Mouse (Mus musculus): ENCODE data around the gene Pik3r5.

Pik3r5 gene

DNA sequence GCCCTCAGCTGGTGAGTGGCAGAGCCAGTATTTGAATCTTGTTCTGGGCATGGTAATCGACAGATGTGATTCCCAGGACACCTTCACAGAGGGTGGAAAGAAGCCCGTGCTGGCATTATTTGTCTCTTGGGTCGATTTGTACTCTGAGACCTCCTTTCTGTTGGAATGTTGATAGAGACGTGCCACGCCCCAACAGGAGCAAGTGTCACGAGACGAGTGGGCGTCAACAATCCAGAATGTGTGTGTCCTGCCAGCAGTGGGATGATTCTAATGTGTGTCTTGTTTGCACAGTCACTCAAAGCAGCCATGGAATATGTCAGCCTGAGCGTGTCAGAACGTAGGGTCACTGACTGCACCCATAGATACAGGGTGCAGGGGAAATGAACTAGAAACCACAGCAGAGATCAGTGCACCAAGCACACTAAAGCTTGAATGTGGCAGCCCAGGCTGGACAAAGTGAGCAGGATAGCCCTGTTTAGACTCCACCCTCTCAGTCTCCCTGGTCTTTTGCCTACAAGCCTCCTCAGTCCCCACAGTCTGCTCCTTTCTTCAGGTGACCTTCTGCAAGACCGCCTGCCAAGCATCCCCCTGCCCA is 100.1 kb downstream of the Pik3r5 start:
- DNase-seq = no peak

DNA sequence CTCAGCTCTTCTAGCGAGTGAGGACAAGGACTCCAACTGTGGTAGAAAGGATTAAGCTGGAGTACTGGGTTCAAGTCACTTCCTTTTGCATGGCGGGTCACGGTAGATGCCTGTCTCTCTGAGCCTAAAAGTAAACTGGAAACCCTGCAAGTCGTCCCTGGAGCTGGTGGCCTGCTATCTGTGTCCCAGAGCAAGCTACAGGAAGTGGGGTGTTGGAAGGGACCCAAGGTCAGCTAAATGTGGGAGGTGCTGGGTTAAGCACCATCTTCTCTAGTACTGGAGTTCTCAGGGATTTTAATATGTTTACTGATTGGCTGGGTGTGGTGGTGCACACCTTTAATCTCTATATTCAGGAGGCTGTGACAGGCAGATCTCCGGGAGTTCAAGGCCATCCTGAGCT is 100.9 kb downstream of the Pik3r5 start:
- no peak for DNase-seq

DNA sequence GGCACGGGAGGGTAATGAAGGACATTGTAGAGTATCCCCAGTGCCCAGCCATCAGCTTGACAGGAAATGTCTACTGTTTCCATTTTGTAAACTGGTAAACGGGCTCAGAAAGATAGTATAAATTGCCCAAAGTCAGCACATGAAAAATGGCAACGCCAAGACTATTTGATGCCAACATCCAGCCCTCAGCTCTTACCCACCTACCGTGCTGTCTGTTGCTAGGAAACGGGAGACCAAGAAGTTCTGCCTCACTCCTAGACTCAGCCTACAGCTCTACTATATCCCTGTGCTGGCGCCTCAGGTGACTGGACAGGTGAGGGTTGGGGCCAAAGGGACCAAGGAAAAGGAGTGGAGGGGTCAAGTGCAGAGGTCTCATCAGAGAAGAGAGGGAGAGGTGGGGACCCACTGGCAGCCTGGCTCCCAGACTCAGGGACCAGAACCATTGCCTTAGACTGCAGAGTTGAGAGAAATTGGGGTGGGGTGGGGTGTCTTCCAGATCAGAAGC is 102.1 kb downstream of the Pik3r5 start:
- DNase-seq = no peak

DNA sequence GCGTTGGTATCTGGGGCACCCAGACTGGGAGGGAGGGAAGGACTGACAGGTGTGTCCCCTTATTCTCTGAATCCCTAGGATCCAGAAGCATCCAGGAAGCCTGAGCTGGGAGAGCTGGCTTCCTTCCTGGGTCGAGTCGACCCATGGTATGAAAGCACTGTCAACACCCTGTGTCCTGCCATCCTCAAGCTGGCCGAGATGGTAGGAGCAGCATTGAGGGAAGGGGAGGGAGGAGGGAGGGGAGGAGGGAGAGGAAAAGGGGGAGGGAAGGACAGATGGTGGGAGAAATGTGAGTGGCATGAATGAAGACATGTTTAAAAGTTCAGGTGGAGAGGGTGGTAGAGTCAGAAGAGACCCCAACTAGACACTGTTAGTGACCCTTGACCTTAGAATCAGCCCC is 104.1 kb downstream of the Pik3r5 start:
- no peak for DNase-seq

DNA sequence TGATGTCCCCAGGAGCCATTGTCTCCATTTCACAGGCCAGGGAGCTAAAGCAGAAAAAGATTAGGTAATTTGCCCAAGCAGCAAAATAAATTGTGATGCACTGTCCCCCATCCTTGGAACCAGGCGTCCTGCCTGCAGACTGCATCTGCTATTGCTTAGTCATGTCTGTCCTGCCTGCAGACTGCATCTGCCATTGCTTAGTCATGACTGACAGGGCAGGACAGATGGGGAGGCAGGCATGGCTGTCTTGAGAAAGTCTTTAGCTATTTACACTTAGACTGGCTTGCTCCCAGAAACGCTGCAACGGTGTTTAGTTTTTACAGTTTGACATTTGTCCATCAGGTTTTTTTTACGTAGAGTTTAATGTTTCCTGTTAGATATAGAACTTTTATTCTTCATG is 104.5 kb downstream of the Pik3r5 start:
- no peak for DNase-seq

DNA sequence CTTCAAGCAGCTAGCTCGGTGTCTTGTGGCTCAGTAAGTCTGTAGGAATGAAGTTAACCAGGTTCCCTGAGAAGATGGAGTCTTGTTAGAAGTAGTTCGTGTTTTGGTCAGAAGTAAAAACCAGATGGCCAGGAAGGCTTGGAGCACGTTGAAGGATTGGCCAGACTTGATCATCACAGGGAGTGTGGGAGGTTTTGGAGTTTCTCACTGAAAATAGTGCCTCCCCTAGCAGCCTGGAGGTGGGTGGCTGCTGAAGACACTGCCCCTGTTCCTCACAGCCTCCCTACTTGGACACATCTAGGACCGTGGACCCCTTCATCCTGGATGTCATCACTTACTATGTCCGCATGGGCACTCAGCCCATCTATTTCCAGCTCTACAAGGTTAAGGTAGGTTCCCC is 107.7 kb downstream of the Pik3r5 start:
- DNase-seq = no peak

DNA sequence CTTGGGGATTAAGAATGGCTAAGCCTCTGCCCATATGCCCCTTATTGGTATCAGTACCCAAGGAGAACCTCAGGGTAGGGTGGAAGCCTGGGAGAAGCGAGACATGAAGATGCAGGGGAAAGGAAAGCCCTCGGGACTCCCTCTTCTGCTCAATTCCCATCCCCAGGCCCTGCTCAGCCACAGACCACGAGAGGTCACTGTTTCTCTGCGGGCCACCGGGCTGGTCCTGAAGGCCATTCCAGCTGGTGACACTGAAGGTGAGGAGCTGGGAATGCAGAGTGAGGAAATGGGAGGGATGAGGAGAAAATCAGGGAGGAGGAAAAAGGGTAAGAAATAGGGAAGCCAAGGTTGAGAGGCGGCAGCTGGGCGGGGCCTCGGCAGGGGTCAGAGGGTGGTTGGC is 112.6 kb downstream of the Pik3r5 start:
- DNase-seq = peak; percentile 24 to 43

DNA sequence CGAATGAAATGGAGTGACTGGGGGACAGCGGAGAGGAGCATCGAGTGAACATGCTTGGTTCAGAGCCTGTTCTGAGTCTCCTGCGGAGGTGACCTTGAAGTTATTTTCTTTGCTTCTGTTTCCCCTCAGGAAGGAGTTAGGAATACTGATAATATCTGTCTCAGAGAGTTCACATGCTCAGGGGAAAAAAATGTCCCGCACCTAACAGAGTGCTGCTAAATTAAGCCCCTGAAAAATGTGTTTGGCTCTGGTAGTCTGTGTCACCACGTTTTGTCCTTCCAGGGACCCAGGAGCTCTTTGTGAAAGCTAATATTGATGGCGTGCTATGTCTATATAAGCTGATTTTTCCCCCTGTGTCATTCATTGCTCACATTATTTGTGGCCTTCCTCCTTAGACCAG is 113.3 kb downstream of the Pik3r5 start:
- no peak for DNase-seq

DNA sequence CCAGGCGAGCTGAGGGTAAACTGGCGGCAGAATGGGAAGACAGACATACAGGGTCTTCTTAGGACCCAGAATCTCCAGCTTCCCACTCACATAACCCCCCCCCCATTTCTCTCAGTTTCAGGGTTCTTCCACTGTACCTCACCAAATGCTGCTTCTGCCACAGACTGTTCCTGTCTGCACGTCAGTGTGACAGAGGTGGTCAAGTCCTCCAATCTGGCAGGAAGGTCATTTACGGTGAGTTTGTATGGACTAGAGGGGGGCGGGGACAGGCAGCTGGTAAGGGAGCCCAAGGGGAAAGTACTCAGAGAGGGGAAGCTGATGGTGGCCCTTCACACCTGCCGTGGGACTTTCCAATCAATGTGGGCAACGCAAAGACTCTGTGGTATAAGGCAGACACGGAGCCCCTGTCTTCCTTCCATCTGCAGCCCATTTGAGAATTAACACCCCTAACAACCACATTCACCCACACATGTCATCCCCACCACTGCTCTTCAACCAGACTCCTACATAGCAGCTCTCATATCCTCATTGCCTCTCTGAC is 113.8 kb downstream of the Pik3r5 start:
- DNase-seq = no peak

Measured in cerebellum, postnatal 36 days (tissue).